Mouse (Mus musculus) layer of hippocampus, adult 11-12 months (tissue): ENCODE results near the gene Rabep2.
"Not testable (repeated sequence)": the region's sequence is repeated elsewhere in the genome, so short reads cannot be mapped to it uniquely, and the experiment has no call there.

Experiments
- DNase-seq: peaks from one replicate; pipeline ENCODE4 v3.0.0; 2022; ENCODE audit warnings: low spot score

Rabep2 gene

DNA sequence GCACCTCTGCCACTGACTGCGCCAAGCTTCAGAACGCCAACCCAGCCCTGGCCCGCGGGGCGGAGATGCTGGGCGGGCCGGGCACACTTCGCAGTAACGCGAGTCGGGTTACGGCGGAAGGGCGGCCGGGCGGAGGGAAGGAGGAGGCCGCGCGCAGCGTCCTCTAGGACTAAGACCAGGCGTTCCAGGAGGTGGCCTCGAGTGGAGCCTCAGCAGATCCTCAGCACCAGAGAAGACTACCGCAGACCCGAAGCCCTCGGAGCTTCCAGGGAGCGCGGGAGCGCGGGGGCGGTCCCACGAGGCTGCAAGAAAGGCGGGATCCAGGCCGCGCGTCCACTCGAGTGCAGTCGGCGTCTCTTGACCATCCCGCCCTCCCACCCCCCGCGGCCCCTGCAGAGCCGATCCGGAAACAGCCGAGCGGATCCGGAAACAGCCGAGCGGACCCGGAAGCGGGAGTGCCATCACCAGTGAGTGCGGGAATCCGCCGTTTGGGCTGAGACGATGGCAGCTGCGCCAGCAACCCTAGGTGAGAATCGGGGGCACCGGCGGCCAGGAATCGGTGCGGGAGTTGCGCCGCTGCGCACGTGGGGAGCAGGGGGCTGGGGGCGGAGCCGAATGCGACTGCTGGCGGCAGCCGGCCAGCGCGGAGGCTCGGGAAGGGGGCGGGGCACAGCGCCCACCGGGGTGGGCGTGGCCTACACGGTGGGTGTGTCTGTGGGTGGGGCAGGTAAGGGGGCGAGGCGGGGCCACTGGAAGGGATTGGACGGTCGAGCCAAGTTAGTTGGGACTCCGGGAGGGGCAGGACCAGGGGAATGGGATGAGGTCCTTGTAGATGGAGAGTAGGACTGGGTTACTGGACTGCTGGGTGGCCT lies at the start of gene Rabep2:
Gene Rabep2 (plus strand): TSS at position 129 of the 872 bp plus-strand sequence.
- peak; percentile 95 for DNase-seq

DNA sequence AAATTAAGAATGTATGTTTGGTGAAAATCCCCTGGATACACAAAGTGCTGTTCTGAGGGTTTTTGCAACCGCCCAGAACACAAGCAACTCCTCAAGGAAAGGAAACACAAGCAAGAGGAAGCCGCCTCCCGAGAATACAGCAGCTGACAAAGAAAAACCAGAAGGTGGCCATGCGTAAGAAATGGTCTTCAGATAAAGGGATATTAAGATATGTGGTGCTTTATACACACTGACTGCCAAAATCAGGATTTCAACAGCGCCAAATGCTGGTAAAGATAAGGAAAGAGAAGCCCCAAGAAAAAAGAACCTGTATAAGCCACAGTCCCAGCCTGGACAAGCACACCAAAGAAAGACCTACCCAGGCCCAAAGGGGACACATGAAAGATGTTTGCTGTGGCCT lies 45.0 kb upstream of the Rabep2 start:
- DNase-seq, result no peak

DNA sequence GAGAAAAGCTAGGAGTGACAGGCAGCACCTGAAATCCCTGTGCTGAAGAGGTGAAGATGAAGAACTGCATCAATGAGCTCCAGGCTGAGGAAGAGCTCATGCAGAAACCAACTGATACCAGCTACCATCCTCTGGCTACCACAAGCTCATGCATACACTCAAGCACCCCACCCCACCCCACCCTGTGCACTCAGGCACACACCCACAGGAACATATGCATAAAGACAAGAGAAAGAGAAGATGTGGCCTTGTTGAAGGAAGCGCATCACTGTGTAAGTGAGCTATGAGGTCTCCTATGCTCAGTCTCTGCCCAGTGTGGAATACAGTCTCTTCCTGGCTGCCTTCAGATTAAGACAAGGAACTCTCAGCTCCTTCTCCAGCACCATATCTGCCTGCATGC lies 40.4 kb upstream of the Rabep2 start:
- DNase-seq, result no peak

DNA sequence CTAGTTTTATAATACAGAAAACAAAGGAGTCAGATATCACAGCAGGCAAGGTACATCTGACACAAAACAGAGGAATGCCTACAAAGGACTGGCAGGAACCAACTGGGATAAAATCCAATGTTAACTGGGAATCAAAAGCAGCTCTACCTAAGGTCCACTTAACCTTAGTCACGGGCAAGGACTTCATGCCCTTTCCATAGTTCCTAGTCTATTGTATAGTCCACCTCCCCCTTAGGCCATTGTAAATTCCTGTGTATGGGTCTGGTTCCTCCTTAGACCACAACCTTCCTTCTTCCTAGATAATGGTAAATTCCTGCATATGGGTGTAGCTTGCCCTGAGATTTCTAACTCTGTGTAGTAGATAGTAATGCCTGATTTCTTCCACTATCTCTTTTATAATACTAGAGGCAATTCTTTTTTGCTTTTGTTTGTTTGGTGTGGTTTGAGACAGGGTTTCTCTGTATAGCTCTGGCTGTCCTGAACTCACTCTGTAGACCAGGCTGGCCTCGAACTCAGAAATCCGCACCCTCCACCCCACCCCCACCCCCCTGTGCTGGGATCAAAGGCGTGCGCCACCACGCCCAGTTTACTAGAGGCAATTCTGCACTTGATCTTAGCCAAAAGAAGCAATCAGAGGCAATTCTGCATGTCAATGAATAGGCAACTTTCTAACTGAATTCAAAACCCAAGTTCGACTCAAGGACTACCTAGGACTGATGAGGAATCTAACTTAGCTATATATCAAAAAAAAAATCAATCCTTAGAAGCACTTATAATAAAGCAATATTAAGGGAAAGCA lies 36.3 kb upstream of the Rabep2 start:
- DNase-seq, result not testable (repeated sequence)

DNA sequence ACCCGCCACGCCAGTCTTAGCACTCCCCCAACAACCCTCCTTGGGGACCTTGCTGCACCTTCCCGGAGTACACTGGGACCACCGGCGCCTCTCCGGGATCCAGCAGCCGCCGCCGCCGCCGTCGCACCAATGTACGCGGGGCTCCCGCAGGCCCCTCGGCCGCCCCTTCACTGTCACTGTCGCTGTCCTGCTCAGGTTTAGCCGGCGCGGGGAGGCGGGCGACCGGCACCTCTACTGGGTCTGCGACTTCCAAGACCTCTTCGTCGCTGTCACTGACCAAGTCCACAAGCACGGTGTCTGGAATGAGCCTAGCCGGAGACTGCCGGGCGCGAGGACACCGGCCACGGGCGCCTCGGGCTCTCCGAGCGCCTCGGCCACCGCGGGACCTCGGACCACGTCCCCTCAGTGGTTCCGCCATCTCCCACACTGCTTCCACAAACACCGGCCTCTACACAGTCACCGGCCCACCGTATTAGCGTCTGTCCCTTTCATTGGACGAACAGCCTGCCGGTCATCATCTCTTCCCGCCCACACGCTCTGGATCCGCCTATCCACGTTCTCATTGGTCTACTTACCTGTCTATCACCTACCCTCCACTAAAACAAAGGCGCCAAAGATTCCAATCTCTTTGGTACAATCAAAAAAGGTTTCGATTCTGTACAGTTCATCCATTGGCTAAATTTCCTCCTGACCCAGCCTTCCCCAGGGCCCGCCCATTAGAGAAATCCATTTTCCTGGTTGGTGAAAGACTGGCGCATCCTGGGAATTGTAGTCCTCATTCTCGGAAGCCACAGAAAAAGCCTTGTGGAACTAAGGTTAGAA lies 32.0 kb upstream of the Rabep2 start, which contains the start of gene Nfatc2ip:
Gene Nfatc2ip (minus strand): TSS at position 440 of the 822 bp plus-strand sequence.
- DNase-seq, result peak; percentile 99

DNA sequence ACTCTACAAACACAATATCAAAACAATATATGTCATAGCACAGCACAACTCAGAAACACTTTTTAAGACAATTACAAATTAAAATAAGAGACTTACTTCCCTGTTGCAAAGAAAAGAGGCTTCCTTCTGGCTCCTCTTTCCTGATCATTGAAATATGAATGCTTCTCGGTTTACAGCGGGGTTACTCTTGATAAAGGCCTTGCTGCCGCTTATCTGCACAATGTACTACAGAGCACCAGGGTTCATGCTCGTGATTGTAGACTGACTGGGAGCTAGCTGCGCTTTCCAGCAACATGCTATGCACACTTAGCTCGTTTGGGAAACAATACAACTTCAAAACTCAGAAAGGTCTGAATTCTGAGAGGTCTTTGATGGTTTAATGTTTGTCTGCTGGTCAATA lies 31.3 kb upstream of the Rabep2 start:
- DNase-seq, result no peak

DNA sequence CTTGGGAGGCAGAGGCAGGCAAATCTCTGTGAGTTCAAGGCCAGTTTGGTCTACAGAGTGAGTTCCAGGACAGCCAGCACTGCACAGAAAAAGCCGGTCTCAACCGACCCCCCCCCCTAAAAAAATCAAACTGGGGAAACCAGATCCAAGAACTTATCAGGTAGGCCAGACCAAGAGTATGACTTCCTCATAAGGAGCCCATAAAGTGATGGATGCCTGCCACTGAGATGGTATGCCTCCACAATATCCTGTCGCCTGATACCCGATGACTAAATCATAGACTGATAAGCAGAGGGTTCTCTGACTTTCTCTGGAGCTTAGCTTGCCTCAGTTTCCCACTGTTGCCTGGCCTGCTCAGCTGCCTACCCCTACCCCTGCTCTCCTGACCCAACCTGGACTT lies 30.7 kb upstream of the Rabep2 start:
- DNase-seq, result no peak

DNA sequence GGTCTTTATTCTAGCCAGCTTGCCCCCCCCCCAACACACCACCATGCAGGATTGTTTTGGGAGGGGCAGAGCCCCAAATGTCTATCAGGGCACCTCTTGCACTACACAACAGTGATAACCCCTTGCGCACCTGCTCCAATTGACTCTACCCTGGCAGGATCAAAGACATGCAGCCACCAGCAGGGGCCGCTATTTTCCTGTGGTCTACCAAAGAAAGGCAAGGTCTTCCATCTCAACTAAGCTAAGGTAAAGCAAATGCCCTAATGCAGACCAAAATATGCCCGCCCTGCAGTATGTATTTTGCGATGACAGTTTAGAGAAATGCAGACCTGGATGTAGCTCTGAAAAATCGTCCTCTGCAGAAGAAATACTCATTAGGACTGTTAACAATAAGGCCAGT lies 29.0 kb upstream of the Rabep2 start:
- peak; percentile 77 for DNase-seq

DNA sequence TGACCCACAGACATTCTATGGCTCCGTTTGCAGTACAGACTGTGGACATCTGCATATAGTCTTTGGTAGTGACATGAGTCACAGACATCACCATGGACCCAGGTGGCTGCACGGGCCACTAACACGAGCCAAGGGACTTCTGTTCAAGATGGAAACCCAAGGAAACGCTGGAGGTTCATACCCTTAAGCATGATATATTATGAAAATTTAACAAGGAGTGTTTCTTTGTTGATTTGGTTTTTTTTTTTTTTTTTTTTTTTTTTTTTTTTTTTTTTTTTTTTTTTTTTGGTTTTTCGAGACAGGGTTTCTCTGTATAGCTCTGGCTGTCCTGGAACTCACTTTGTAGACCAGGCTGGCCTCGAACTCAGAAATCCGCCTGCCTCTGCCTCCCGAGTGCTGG lies 26.0 kb upstream of the Rabep2 start:
- DNase-seq, result not testable (repeated sequence)

DNA sequence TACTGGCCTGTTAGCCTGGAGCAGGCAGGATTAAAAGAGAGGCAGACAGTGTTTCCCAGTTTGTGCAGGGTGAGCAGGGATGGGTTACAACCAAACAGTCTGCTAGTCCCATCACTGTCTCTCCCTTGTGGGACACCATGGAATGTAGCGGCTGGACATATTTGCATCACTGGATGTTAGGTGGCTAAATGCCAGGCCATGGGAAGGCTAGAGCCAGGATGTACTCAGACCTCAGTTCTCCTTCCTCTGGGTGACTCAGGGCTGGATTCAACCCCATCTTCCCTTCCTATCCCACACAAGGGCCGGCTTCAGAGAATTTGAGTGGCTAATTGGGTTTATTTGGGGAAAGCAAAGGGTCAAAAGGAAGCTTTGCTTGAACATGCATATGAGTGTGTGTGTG lies 19.9 kb upstream of the Rabep2 start:
- DNase-seq, result no peak

DNA sequence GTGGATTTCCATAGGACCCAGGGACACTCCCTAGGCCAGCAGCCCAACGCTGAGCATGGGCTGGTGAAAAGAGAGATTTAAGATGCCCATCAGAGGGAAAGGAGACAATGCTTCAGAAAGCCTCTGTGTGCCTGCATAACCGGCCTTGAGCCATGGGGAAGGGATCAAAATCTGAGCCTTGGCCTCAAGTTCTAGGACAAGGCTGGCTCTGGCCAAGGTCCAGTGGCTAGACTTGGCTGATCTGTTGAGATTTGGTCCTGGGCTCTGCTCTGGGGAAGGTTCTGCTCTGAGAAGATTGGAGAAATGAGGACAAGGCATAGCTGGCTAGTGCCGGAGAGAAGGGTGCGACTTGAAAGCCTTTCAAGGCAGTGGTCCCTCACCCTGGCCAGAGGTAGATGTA lies 17.5 kb upstream of the Rabep2 start:
- DNase-seq, result no peak

DNA sequence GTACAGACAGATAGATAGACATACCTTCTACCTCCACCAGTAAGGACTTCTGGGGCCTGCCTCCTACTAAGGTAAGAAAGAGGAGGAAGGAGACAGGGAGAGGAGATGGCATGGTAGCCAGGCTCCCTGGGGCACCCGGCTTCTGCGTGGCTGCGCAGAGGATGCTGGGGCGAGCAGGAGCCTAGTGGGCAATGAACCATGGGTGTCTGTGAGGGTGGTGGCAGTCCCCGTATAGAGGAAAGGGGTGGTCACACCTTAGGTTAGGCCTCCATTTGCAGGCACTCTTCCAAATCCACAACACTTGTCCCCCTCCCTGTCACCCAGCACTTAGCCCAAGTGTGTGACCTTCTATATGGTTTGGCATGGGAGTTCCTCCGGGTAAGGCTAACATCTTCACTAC lies 13.8 kb upstream of the Rabep2 start, which contains the start of gene Cd19:
Gene Cd19 (minus strand): TSS at position 165 of the 400 bp plus-strand sequence.
- DNase-seq, result no peak

DNA sequence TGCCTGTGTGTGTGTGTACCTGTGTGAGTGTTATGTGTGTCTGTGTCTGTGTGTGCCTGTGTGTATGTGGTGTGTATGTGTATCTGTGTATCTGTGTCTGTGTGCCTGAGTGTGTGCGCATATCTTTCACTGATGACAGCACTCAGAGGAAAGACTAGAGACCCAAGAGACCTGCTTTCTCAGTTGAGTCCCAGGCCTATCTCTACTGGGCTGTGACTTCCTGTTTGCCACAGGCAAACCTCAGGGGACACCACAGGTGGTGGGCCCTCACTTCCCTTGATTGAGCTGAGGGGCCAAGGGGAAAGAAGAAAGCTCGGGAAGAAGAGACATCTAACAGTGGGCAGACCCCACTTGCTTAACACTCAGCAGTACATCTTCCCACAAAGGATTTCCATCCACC lies 11.9 kb upstream of the Rabep2 start:
- DNase-seq, result no peak

DNA sequence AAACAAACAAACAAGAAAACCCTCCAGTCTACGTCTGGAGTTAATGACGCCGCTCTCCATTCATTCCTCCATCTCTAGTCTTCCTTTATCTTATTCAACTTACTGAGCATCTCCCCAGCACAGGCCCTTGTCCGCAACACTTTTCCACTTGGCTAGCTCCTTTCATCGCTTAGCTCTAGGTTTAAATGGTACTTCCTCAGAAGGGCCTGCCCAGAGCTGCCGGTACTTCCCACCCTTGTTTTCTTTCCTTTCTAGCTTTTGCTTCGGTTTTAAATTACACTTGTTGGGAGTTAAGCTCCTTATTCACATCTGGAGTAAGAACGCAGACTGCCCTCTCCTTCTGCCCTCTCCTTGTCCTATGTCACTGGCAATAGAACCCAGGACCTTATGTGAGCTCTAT lies 11.5 kb upstream of the Rabep2 start:
- no peak for DNase-seq

DNA sequence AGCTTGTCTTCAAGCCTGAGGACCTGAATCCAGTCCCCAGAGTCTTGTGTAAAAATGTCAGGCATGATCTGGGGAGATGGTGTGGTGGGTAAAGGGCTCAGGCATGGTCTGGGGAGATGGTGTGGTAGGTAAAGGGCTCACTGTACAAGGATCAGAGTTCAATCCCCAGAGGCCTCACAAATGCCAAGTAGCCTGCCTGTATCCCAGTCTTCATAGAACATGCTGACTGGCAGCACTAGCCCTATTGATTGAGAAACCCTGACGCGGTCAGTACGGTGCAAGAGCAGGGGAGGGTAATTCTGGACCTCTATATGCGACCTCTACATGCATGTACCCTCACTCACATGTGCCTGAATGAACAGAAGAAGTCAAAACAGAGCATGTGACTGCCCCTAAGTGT lies 11.0 kb upstream of the Rabep2 start:
- DNase-seq, result no peak

DNA sequence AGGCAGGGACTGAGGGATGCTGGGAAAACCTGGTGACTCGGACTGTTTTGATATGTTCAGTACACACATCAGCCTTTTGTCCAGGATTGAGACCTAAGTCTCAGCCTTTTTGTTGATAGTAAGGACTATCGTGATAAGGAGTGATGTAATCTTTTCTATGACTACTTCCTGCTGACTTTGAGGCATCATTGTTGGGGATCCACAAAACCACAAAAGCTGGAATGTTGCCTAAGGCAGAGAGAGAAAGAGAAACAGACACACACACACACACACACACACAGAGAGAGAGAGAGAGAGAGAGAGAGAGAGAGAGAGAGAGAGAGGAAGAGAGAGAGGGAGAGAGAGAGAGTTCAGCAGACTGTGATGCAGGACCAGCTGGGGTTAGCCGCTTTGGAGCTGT lies 10.1 kb upstream of the Rabep2 start:
- no peak for DNase-seq

DNA sequence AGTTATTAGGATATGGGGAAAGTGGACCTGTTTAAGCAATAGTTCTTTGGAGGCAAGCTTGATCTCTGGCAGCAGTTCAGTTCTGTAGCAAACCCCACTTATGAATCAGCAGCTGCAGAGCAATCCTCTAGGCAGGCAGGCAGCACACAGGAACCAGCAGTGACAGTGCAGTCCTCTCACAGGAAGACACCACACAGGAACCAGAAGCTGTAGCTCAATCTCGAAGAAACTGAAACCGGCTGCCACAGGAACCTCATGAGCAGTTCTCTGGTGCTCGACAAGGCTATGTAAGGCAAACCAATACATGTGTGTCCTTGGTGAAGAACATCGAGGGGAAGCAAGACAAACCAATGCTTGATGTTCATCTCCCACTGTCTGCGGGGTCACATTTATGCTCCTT lies 6.8 kb upstream of the Rabep2 start:
- DNase-seq, result no peak

DNA sequence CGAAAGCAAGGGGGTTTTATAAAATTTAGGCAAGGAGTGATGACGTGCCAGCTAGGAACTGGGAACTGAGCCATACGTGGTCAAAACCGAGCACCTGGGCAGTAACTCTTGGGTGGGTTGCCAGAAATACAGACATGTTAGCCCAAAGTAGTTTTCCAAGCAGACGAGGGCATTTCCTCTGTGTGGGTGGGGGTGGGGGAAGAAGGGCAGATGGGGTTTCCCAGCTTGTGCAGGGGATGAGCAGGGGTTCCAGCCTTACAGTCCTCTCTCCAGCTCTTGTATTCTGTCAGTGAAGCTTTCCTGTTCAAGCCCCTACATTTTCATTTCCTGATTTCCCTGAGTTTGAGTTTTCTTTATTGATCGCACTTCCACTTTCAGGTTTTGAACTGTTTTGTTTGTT lies 4.4 kb upstream of the Rabep2 start:
- DNase-seq, result no peak

DNA sequence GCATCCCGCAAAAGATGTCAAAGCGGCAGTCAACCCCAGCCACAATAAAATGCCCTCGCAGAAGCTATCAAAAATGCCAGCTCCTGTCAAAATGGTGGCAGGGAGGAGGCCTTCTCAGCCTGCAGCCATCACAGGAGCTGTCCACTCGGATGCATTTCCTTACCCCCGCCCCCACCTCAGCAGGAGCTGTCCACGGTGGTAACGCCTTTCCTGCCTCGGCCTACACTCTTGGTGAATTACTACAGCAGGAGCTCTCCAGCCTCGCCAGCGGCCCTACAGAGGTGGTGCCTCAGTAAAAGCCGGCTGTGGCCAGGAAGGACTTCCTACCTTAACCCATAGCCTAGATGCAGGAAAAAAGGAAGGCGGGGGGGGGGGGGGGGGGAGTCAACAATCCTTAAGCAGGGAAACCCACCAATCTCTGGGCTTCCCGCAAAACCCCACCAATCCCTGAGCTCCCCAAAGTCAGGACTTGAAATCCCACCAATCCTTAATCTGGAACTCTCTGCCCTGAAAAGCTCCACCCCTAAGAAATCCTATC lies 1.2 kb upstream of the Rabep2 start:
- DNase-seq, result no peak

DNA sequence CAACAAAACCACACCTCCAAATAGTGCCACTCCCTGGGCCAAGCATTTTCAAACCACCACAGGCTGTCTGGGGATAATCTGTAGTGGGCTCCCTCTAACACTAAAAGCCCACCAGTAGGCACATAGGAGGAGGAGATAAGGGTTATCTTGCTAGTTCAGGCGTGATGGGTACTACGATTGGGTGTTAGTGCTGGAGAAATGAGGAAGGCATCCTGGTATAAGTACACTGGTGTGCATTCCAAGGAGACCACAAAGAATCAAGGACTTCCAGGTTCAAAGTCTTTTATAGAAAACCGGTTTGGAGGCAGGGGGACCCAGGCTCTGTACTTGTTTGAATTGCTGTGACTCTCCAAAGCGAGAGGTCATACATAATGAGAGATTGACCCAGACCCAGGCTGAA lies 405 bp upstream of the Rabep2 start:
- DNase-seq, result no peak

DNA sequence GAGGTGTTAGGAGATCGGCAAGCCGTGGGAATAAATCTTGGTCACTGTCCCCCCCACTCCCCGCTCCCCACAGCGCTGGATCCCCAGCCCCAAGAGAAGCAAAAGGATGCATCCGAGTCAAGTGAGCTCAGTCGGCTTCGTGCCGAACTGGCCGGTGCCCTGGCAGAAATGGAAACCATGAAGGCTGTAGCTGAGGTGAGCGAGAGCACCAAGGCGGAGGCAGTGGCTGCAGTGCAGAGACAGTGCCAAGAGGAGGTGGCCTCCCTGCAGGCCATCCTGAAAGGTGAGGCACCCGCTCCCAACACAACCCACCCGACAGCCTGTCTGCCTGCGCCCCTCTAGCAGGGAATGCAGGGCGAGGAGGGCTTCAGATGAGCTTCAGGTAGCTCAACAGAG lies 942 bp downstream of the Rabep2 start:
- DNase-seq, result no peak

DNA sequence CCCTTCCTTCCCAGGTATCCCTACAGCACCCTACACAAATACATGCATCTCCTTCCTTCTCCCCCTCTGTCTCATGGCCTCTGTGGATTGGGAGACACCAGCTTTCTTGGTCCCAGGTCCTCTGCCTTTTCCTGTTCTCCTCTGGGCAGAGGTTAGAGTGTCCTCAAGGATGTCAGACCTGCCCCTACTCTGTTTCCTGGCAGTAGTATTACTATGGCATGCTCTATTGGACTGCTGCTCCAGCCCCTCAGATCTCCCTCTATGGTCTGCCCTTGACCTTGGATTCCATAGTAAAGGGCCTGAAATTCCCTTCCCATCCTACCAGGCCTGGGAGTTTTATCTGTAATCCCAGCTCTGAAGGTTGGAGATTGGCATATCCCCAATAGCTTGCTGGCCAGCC lies 1.6 kb downstream of the Rabep2 start:
- DNase-seq, result no peak
